Mouse (Mus musculus): ENCODE data around the gene Commd6. TPM values are rescaled to one million over a fixed set of nuclear protein-coding genes. Genes with fewer than 3 reads are reported as not detected.

The Commd6 gene
- total and polyA plus RNA-seq, 3 experiments, result 56.6 to 125 (median 75.4) TPM

DNA sequence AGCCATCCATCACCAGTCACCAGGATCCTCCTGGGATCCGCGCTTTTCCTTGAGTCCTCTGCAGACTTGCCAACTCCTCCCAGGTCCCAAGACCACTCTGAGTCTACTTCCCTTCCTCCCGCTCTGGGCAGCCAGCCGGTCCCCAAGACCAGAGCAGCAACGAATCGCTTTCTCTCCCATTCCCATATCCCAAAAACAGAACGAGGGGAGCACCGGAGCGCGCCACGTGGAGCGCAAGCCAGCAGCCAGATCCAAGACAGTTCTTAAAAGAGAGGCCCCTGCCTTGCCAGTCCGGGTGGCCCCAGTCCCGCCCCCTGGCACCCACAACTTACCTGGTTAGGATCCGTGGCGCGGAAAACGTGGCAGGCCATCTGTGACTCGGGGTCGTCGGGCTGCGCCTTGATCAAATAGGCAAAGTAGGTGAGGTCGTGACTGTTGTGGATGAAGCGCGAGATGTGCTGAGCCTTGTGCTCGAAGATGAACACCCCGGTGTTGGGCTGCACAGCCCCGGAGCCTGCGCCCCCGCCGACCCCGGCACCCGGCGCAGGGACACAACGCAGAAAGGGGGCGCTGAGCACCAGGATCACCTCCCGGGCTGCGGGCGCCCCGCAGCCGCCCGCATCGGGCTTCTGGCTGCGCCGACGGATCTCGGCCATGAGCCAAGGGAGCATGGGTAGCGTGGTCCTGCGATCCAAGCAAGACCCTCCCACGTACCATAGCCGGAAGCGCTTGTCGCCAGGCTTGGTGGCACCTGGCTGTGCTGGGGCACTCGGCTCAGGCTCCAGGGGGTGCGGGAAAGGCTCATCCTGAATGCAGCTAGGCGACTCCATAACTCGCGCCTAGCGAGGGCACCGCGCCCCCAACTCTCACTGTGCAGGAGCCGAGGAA, 32.6 kb downstream of the Commd6 start:
- H3K36me3 ChIP-seq (replicated peaks in 1 of 2; ENCODE audit: control insufficient read depth in 1 of 2, insufficient read depth in 1 of 2, low read length in 1 of 2), result peaks cover 0 to 6% of the 10 kb centered on the region in 2 experiments
- no peaks in the 10 kb centered on the region for H3K9me3 ChIP-seq (replicated peaks; ENCODE audit: low read length)
- TF ChIP-seq ELF1 (IDR thresholded peaks at IDR 0.05; ENCODE audit: low read depth, low read length) (no peak), E2F4 (IDR thresholded peaks at IDR 0.05; ENCODE audit: insufficient replicate concordance, low read depth, low read length) (no peak), MYC (IDR thresholded peaks at IDR 0.05; ENCODE audit: low read depth, low read length) (no peak), BHLHE40 (IDR thresholded peaks at IDR 0.05; ENCODE audit: low read depth, low read length) (no peak), TCF12 (IDR thresholded peaks at IDR 0.05; ENCODE audit: low read depth, low read length) (no peak), RAD21 (IDR thresholded peaks at IDR 0.05; ENCODE audit: low read depth, low read length) (no peak), PAX5 (IDR thresholded peaks at IDR 0.05; ENCODE audit: low read length) (no peak), ZMIZ1 (IDR thresholded peaks at IDR 0.05; ENCODE audit: low read depth, low read length) (no peak), TBP (conservative IDR thresholded peaks at IDR 0.05; ENCODE audit: low read depth, low read length) (no peak), UBTF (IDR thresholded peaks at IDR 0.05; ENCODE audit: low read depth, low read length) (no peak), RCOR1 (conservative IDR thresholded peaks at IDR 0.05; ENCODE audit: low read depth, low read length) (no peak), ZKSCAN1 (IDR thresholded peaks at IDR 0.05; ENCODE audit: borderline replicate concordance, low read depth, low read length) (no peak), USF1 (IDR thresholded peaks at IDR 0.05; ENCODE audit: low read depth, low read length) (no peak), KAT2A (IDR thresholded peaks at IDR 0.05; ENCODE audit: insufficient replicate concordance, low read length) (no peak), GABPA (IDR thresholded peaks at IDR 0.05; ENCODE audit: insufficient replicate concordance, low read depth, low read length) (no peak), JUN (IDR thresholded peaks at IDR 0.05; ENCODE audit: insufficient read depth, low read depth, low read length) (no peak), NELFE (IDR thresholded peaks at IDR 0.05; ENCODE audit: low read depth, low read length) (no peak), IRF4 (IDR thresholded peaks at IDR 0.05; ENCODE audit: low read depth, low read length) (no peak), SIN3A (IDR thresholded peaks at IDR 0.05; ENCODE audit: low read length) (no peak), USF2 (conservative IDR thresholded peaks at IDR 0.05; ENCODE audit: low read depth, low read length) (no peak)
- H3K79me2 ChIP-seq (replicated peaks; ENCODE audit: control insufficient read depth, extremely low read depth, insufficient read depth, poor library complexity, severe bottlenecking), result no peaks in the 10 kb centered on the region
- H3K27ac ChIP-seq (ENCODE audit: insufficient read depth, low read depth), result no peak overlapping the region
- peak overlapping the region; percentile 38 for H3K9ac ChIP-seq (ENCODE audit: insufficient read depth, low read depth)
- in situ Hi-C loops (cut with MboI; ENCODE audit: low pct_ligation_motif_present, low pct_unique_long_range_greater_than_20kb, low sequenced_read_pairs) (loop anchor here (5.0 kb wide), 1 partner anchor 96 kb away; no protein-coding TSS in a partner anchor), dilution Hi-C loops (cut with MboI; ENCODE audit: extremely low pct_ligation_motif_present, extremely low pct_unique_long_range_greater_than_20kb, low sequenced_read_pairs) (no loop called here)
- H3K4me3 ChIP-seq (replicated peaks in 1 of 3; ENCODE audit: low read depth in 2 of 3, low read length in 2 of 3, poor library complexity in 1 of 3), result peak overlapping the region; percentile 48 to 90 (median 80)
- H3K27me3 ChIP-seq (replicated peaks), result no peaks in the 10 kb centered on the region
- DNase-seq (ENCODE audit: extremely low read depth), result peak; percentile 29
- peaks cover 0 to 31% of the 10 kb centered on the region in 2 experiments; a peak in 2 of 4 replicates for H3K4me1 ChIP-seq (ENCODE audit: control insufficient read depth in 1 of 2, insufficient read depth in 2 of 2)
- peak overlapping the region; percentile 69 for H3K4me2 ChIP-seq (ENCODE audit: insufficient read depth, low read depth, poor library complexity, severe bottlenecking)
